Mouse (Mus musculus) embryonic facial prominence, embryonic 13.5 days (tissue): Measurements from ENCODE around the gene Alg12. TPM values are rescaled to one million over a fixed set of nuclear protein-coding genes. Genes with fewer than 3 reads are reported as not detected.
"Not testable (repeated sequence)": the region's sequence is repeated elsewhere in the genome, so short reads cannot be mapped to it uniquely, and the experiment has no call there.

Experiments used
- ATAC-seq: fragments of 200-750 bp; cut with Nextera tagmentation; 2 replicates; pipeline ENCODE4 v1.8.0; 2017; ENCODE audit warnings: low read depth; ENCODE audit not compliant: insufficient number of reproducible peaks, insufficient read depth, low FRiP score, low TSS enrichment
- H3K27ac ChIP-seq: fragments of 300-500 bp; sonication (generic); 2 replicates; pipeline ENCODE4 v1.5.1; 2015; ENCODE audit warnings: moderate library complexity, mild to moderate bottlenecking, inconsistent platforms
- H3K27me3 ChIP-seq: fragments of 300-500 bp; sonication (generic); 2 replicates; pipeline ENCODE4 v1.6.1; 2015; ENCODE audit warnings: mild to moderate bottlenecking, inconsistent platforms
- H3K36me3 ChIP-seq: fragments of 300-500 bp; sonication (generic); 2 replicates; pipeline ENCODE4 v1.6.1; 2015; ENCODE audit warnings: mild to moderate bottlenecking, inconsistent platforms
- H3K4me1 ChIP-seq: fragments of 300-500 bp; sonication (generic); 2 replicates; pipeline ENCODE4 v1.6.1; 2015; ENCODE audit warnings: inconsistent platforms
- H3K4me2 ChIP-seq: fragments of 300-500 bp; sonication (generic); 2 replicates; pipeline ENCODE4 v1.6.1; 2015; ENCODE audit warnings: moderate library complexity, mild to moderate bottlenecking, inconsistent platforms
- H3K4me3 ChIP-seq: fragments of 300-500 bp; sonication (generic); 2 replicates; pipeline ENCODE4 v1.5.1; 2015; ENCODE audit warnings: mild to moderate bottlenecking, inconsistent platforms
- H3K9ac ChIP-seq: fragments of 300-500 bp; sonication (generic); 2 replicates; pipeline ENCODE4 v1.6.1; 2015; ENCODE audit warnings: mild to moderate bottlenecking, inconsistent platforms
- H3K9me3 ChIP-seq: fragments of 300-500 bp; sonication (generic); 2 replicates; pipeline ENCODE4 v1.6.1; 2016; ENCODE audit warnings: inconsistent platforms
- WGBS: fragments of 180-500 bp; shearing (Covaris S2); methylation state at CpG from one replicate; pipeline ENCODE4 v1.1.7; 2015; ENCODE audit warnings: mixed read lengths; 5-methylcytosine and 5-hydroxymethylcytosine counted together
- polyA plus RNA-seq: library from polyadenylated mRNA; unstranded; fragments of >200 nt; fragmentation: Nextera tagmentation; extraction: Ambion mirVana; gene quantifications from 2 replicates; pipeline ENCODE4 v1.2.1, GENCODE M21; 2015

The Alg12 gene
- polyA plus RNA-seq, 1 experiment from 2014 or later: 12.2 TPM

- ATAC-seq: no peak
- H3K9ac ChIP-seq: no peak overlapping the region
- no peaks in the 10 kb centered on the region for H3K9me3 ChIP-seq
- peaks cover 29% of the 10 kb centered on the region for H3K36me3 ChIP-seq
- no peaks in the 10 kb centered on the region for H3K27me3 ChIP-seq
- H3K4me1 ChIP-seq: no peaks in the 10 kb centered on the region
- 85% methylated on average over 6 of the region's 6 CpGs for WGBS
- no peak overlapping the region for H3K4me2 ChIP-seq
- H3K4me3 ChIP-seq: no peak overlapping the region
- H3K27ac ChIP-seq: no peak overlapping the region
These were observed 16.8 kb downstream of the Alg12 start for GRCm38 (mm10) chr15:88802348-88802747.

GRCm38 (mm10) chr15:88801903-88802302, 17.2 kb downstream of the Alg12 start:
- no peak overlapping the region for H3K27ac ChIP-seq
- no peak overlapping the region for H3K9ac ChIP-seq
- no peaks in the 10 kb centered on the region for H3K27me3 ChIP-seq
- peaks cover 29% of the 10 kb centered on the region for H3K36me3 ChIP-seq
- no peaks in the 10 kb centered on the region for H3K4me1 ChIP-seq
- no peak for ATAC-seq
- WGBS: 90% methylated on average over 3 of the region's 3 CpGs
- H3K4me3 ChIP-seq: no peak overlapping the region
- H3K4me2 ChIP-seq: no peak overlapping the region
- H3K9me3 ChIP-seq: no peaks in the 10 kb centered on the region

- H3K36me3 ChIP-seq: peaks cover 22% of the 10 kb centered on the region
- H3K4me3 ChIP-seq: no peak overlapping the region
- no peaks in the 10 kb centered on the region for H3K27me3 ChIP-seq
- H3K9ac ChIP-seq: no peak overlapping the region
- H3K4me2 ChIP-seq: no peak overlapping the region
- WGBS: 77% methylated on average over 6 of the region's 6 CpGs
- H3K9me3 ChIP-seq: no peaks in the 10 kb centered on the region
- ATAC-seq: no peak
- no peak overlapping the region for H3K27ac ChIP-seq
- no peaks in the 10 kb centered on the region for H3K4me1 ChIP-seq
These were observed 18.2 kb downstream of the Alg12 start for GRCm38 (mm10) chr15:88800921-88801354.

- 82% methylated on average over 11 of the region's 11 CpGs for WGBS
- no peak overlapping the region for H3K4me2 ChIP-seq
- H3K27ac ChIP-seq: no peak overlapping the region
- H3K9ac ChIP-seq: no peak overlapping the region
- H3K9me3 ChIP-seq: no peaks in the 10 kb centered on the region
- H3K4me1 ChIP-seq: no peaks in the 10 kb centered on the region
- ATAC-seq: no peak
- H3K27me3 ChIP-seq: no peaks in the 10 kb centered on the region
- no peak overlapping the region for H3K4me3 ChIP-seq
- peaks cover 12% of the 10 kb centered on the region for H3K36me3 ChIP-seq
These were observed 19.2 kb downstream of the Alg12 start for GRCm38 (mm10) chr15:88799950-88800371.

- H3K9me3 ChIP-seq, H3K9ac ChIP-seq, H3K4me1 ChIP-seq, H3K27ac ChIP-seq, H3K27me3 ChIP-seq, ATAC-seq, H3K4me3 ChIP-seq, H3K4me2 ChIP-seq, H3K36me3 ChIP-seq: not testable (repeated sequence)
- 80% methylated on average over 5 of the region's 5 CpGs for WGBS
These were observed 24.4 kb downstream of the Alg12 start for GRCm38 (mm10) chr15:88794729-88795128.

GRCm38 (mm10) chr15:88792140-88792850, 26.8 kb downstream of the Alg12 start:
- WGBS: 80% methylated on average over 4 of the region's 4 CpGs
- Histone ChIP-seq H3K9ac (no peak overlapping the region), H3K4me3 (no peak overlapping the region), H3K27ac (no peak overlapping the region), H3K27me3 (no peaks in the 10 kb centered on the region), H3K36me3 (peaks cover 4% of the 10 kb centered on the region), H3K4me2 (no peak overlapping the region), H3K4me1 (no peaks in the 10 kb centered on the region), H3K9me3 (peaks cover 7% of the 10 kb centered on the region; the same call in 1 of the 2 replicates)
- ATAC-seq: no peak

- H3K36me3 ChIP-seq: peaks cover 40% of the 10 kb centered on the region
- 87% methylated on average over 5 of the region's 5 CpGs for WGBS
- not testable (repeated sequence) for ATAC-seq
These were observed 44.5 kb downstream of the Alg12 start for GRCm38 (mm10) chr15:88774630-88775029.

GRCm38 (mm10) chr15:88768537-88768936, 50.6 kb downstream of the Alg12 start:
- no peak overlapping the region for H3K9ac ChIP-seq
- no peak overlapping the region for H3K4me2 ChIP-seq
- WGBS: 71% methylated on average over 1 of the region's 1 CpGs
- H3K36me3 ChIP-seq: peaks cover 51% of the 10 kb centered on the region
- H3K4me1 ChIP-seq: no peaks in the 10 kb centered on the region
- 0 out of 2 replicates have a peak, but pooled peaks cover 2% of the 10 kb centered on the region for H3K9me3 ChIP-seq
- no peak overlapping the region for H3K4me3 ChIP-seq
- no peak for ATAC-seq
- no peaks in the 10 kb centered on the region for H3K27me3 ChIP-seq
- H3K27ac ChIP-seq: no peak overlapping the region

More at GRCm38 (mm10) chr15:88774630-88775029, 44.5 kb downstream of the Alg12 start:
- H3K9ac ChIP-seq, H3K9me3 ChIP-seq, H3K4me3 ChIP-seq, H3K4me1 ChIP-seq, H3K27ac ChIP-seq, H3K4me2 ChIP-seq, H3K27me3 ChIP-seq: not testable (repeated sequence)

- not testable (repeated sequence) for H3K4me2 ChIP-seq, H3K27me3 ChIP-seq, H3K27ac ChIP-seq, H3K9me3 ChIP-seq, ATAC-seq, H3K4me1 ChIP-seq, H3K9ac ChIP-seq, H3K4me3 ChIP-seq
- WGBS: 98% methylated on average over 2 of the region's 2 CpGs
- H3K36me3 ChIP-seq: peaks cover 58% of the 10 kb centered on the region
These were observed 53.0 kb downstream of the Alg12 start for GRCm38 (mm10) chr15:88766139-88766538.

GRCm38 (mm10) chr15:88761551-88761950, 57.6 kb downstream of the Alg12 start:
- Histone ChIP-seq H3K9ac (no peak overlapping the region), H3K4me2 (no peak overlapping the region), H3K4me1 (no peaks in the 10 kb centered on the region), H3K27me3 (no peaks in the 10 kb centered on the region), H3K36me3 (peaks cover 75% of the 10 kb centered on the region), H3K9me3 (no peaks in the 10 kb centered on the region), H3K4me3 (no peak overlapping the region), H3K27ac (no peak overlapping the region)
- ATAC-seq: no peak
- WGBS: 96% methylated on average over 4 of the region's 4 CpGs

GRCm38 (mm10) chr15:88758061-88758460, 61.1 kb downstream of the Alg12 start:
- ATAC-seq: no peak
- Histone ChIP-seq H3K27ac (no peak overlapping the region), H3K27me3 (no peaks in the 10 kb centered on the region), H3K4me1 (peaks cover 8% of the 10 kb centered on the region), H3K4me2 (no peak overlapping the region), H3K36me3 (peaks cover 69% of the 10 kb centered on the region), H3K9ac (no peak overlapping the region), H3K9me3 (no peaks in the 10 kb centered on the region), H3K4me3 (no peak overlapping the region)
- WGBS: 91% methylated on average over 3 of the region's 3 CpGs

GRCm38 (mm10) chr15:88755761-88756160, 63.4 kb downstream of the Alg12 start:
- Histone ChIP-seq H3K4me1 (peaks cover 14% of the 10 kb centered on the region), H3K27ac (no peak overlapping the region), H3K27me3 (no peaks in the 10 kb centered on the region), H3K9ac (no peak overlapping the region), H3K4me3 (no peak overlapping the region), H3K9me3 (no peaks in the 10 kb centered on the region), H3K36me3 (peaks cover 47% of the 10 kb centered on the region), H3K4me2 (no peak overlapping the region)
- WGBS: 96% methylated on average over 18 of the region's 18 CpGs
- ATAC-seq: no peak
